Mouse (Mus musculus) small intestine, adult 2 months (tissue): ENCODE measurements at regions not wholly inside any gene's neighbourhood (a gene's known extent, or its start where the extent isn't known, plus 50 kb on each side); places are given as distances from the start of the nearest gene placed in this dataset.

ENCODE experiments used
- H3K27ac ChIP-seq: fragments of 200-500 bp; 2 replicates; pipeline ENCODE4 v1.5.1; 2012; ENCODE audit warnings: low read depth, low read length, control low read depth, inconsistent platforms; ENCODE audit not compliant: insufficient read depth
- H3K27me3 ChIP-seq: fragments of 200-500 bp; 2 replicates; pipeline ENCODE4 v1.6.1; 2012; ENCODE audit warnings: mild to moderate bottlenecking, moderate library complexity, low read length, inconsistent platforms; ENCODE audit not compliant: control insufficient read depth, insufficient read depth
- H3K36me3 ChIP-seq: fragments of 200-500 bp; 2 replicates; pipeline ENCODE4 v1.6.1; 2012; ENCODE audit warnings: mild to moderate bottlenecking, low read length, control low read depth, inconsistent platforms; ENCODE audit not compliant: control insufficient read depth, insufficient read depth
- H3K4me1 ChIP-seq: fragments of 200-500 bp; 2 replicates; pipeline ENCODE4 v1.6.1; 2012; ENCODE audit warnings: low read length, inconsistent platforms, mixed read lengths; ENCODE audit not compliant: control insufficient read depth, insufficient read depth, insufficient read length
- H3K4me3 ChIP-seq: fragments of 200-500 bp; 2 replicates; pipeline ENCODE4 v1.5.1; 2012; ENCODE audit warnings: low read depth, mild to moderate bottlenecking, control low read depth, inconsistent platforms, low read length, moderate library complexity
- CTCF ChIP-seq: fragments of 200-500 bp; IDR thresholded peaks from 2 replicates; pipeline ENCODE4 v1.5.1; 2012; ENCODE audit warnings: low read depth, mild to moderate bottlenecking, control low read depth, inconsistent platforms, low read length, moderate library complexity, mixed read lengths; ENCODE audit not compliant: insufficient replicate concordance, insufficient read length; ENCODE audit errors: extremely low read depth
- POLR2A ChIP-seq: fragments of 200-500 bp; IDR thresholded peaks from 2 replicates; pipeline ENCODE4 v1.6.1; 2012; ENCODE audit warnings: low read depth, mild to moderate bottlenecking, control low read depth, inconsistent platforms, low read length, moderate library complexity
- WGBS: fragments of 180-500 bp; shearing (Covaris S2); methylation state at CpG from one replicate; pipeline ENCODE4 v1.1.7; 2018; 5-methylcytosine and 5-hydroxymethylcytosine counted together

GRCm38 (mm10) chr13:39489806-39490205 is 529.1 kb upstream of the Slc35b3 start:
- Histone ChIP-seq H3K4me1 (no peaks in the 10 kb centered on the region), H3K36me3 (no peaks in the 10 kb centered on the region), H3K4me3 (no peak overlapping the region), H3K27me3 (no peaks in the 10 kb centered on the region), H3K27ac (no peak overlapping the region)
- 51% methylated on average over 7 of the region's 7 CpGs for WGBS
- no peak for TF ChIP-seq CTCF
- TF ChIP-seq POLR2A, result no peak

GRCm38 (mm10) chr13:39472621-39473020 is 511.9 kb upstream of the Slc35b3 start:
- no peak overlapping the region for H3K27ac ChIP-seq
- no peaks in the 10 kb centered on the region for H3K4me1 ChIP-seq
- TF ChIP-seq CTCF (no peak), POLR2A (no peak)
- no peaks in the 10 kb centered on the region for H3K36me3 ChIP-seq
- WGBS, result 54% methylated on average over 6 of the region's 6 CpGs
- no peak overlapping the region for H3K4me3 ChIP-seq
- H3K27me3 ChIP-seq, result no peaks in the 10 kb centered on the region

DNA sequence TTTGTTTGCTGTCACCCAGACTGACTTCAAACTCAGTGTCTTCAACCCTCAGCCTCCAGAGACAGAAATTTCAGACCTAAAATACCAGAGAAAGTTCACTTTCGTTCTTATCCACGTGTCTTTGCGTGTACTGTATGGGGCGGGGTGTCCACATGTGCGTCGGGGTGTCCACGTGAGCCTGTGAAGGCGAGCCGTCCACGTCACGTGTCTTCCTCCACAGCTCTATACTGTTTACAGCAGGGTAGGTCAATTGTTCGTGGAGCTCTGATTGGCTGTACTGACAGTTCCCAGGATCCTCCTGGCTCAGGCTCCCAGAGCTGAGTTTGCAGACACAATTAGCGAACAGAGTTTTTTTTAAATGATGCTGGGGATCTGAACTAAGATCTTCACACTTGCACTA is 481.1 kb upstream of the Slc35b3 start:
- H3K4me3 ChIP-seq, result no peak overlapping the region

DNA sequence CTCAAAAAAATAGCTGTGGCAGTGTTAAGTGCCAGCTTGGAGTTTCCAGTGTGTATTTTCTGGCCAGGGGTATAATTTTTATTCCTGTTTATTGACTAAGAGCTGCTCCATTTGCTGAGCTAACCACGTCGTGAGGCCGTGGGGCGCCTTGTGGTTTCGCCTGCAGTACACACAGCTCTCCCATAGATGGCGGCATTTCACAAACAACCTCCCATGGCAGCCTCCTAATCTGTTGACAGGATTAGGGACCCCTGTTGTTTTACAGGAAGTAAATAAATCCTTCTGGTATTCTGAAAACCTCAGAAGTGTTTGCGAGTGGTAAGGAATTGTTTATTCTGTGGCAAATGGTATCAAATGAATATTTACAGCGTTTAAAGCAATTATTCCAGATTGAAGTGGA is 480.2 kb upstream of the Slc35b3 start:
- Histone ChIP-seq H3K4me3 (no peak overlapping the region), H3K27ac (no peak overlapping the region)

More for the DNA sequence above, 481.1 kb upstream of the Slc35b3 start:
- Histone ChIP-seq H3K36me3 (no peaks in the 10 kb centered on the region), H3K4me1 (no peaks in the 10 kb centered on the region), H3K27me3 (no peaks in the 10 kb centered on the region), H3K27ac (no peak overlapping the region)
- TF ChIP-seq CTCF (no peak), POLR2A (no peak)
- 83% methylated on average over 13 of the region's 13 CpGs for WGBS

DNA sequence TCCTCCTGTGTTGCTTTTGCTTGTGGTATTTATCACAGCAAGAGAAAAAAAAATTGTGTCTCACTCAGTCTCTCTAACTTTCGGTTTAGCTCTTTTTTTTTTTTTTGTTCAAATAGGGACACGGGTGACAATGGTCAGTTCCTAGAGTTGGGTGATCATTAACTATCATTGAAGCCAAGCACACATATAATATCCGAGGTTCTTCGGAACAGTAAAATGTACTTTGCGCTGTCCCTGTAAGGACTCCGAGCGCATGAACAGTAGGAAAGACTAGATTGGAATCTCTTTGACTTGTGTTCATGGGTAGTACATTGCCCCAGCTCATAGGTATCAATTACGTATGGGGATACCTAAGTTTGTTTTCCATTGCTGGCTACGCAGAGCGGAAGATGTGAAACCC is 479.7 kb upstream of the Slc35b3 start:
- TF ChIP-seq POLR2A (no peak), CTCF (no peak)
- Histone ChIP-seq H3K4me3 (no peak overlapping the region), H3K27me3 (no peaks in the 10 kb centered on the region), H3K36me3 (no peaks in the 10 kb centered on the region), H3K27ac (no peak overlapping the region), H3K4me1 (no peaks in the 10 kb centered on the region)
- 61% methylated on average over 10 of the region's 10 CpGs for WGBS

More for the DNA sequence above, 480.2 kb upstream of the Slc35b3 start:
- Histone ChIP-seq H3K27me3 (no peaks in the 10 kb centered on the region), H3K4me1 (no peaks in the 10 kb centered on the region), H3K36me3 (no peaks in the 10 kb centered on the region)
- WGBS, result 19% methylated on average over 8 of the region's 8 CpGs
- TF ChIP-seq CTCF (peak; percentile 59; the same call in 1 of the 2 replicates), POLR2A (no peak)

GRCm38 (mm10) chr13:39427996-39428395 is 467.3 kb upstream of the Slc35b3 start:
- H3K4me1 ChIP-seq, result no peaks in the 10 kb centered on the region
- no peaks in the 10 kb centered on the region for H3K36me3 ChIP-seq
- H3K27ac ChIP-seq, result no peak overlapping the region
- WGBS, result 59% methylated on average over 3 of the region's 3 CpGs
- no peaks in the 10 kb centered on the region for H3K27me3 ChIP-seq
- H3K4me3 ChIP-seq, result no peak overlapping the region
- TF ChIP-seq CTCF, result no peak
- TF ChIP-seq POLR2A, result no peak

- H3K36me3 ChIP-seq, result no peaks in the 10 kb centered on the region
- no peak overlapping the region for H3K27ac ChIP-seq
- no peak overlapping the region for H3K4me3 ChIP-seq
- TF ChIP-seq CTCF (peak; percentile 5; the same call in 1 of the 2 replicates), POLR2A (no peak)
- H3K27me3 ChIP-seq, result no peaks in the 10 kb centered on the region
- WGBS, result 58% methylated on average over 6 of the region's 6 CpGs
- H3K4me1 ChIP-seq, result no peaks in the 10 kb centered on the region
Measured at GRCm38 (mm10) chr13:39425944-39426343, 465.3 kb upstream of the Slc35b3 start.

- WGBS, result 46% methylated on average over 7 of the region's 7 CpGs
- H3K36me3 ChIP-seq, result no peaks in the 10 kb centered on the region
- no peaks in the 10 kb centered on the region for H3K4me1 ChIP-seq
- no peak overlapping the region for H3K4me3 ChIP-seq
- no peak overlapping the region for H3K27ac ChIP-seq
- no peaks in the 10 kb centered on the region for H3K27me3 ChIP-seq
- TF ChIP-seq POLR2A (no peak), CTCF (no peak)
Measured at GRCm38 (mm10) chr13:39418127-39418526, 457.5 kb upstream of the Slc35b3 start.
